Mouse (Mus musculus): ENCODE results near the gene Sccpdh. TPM values are rescaled to one million over a fixed set of nuclear protein-coding genes. Genes with fewer than 3 reads are reported as not detected.
"Not testable (repeated sequence)": the region's sequence is repeated elsewhere in the genome, so short reads cannot be mapped to it uniquely, and the experiment has no call there.

Sccpdh gene
- polyA plus RNA-seq, 1 experiment from 2014 or later: 84.4 TPM

DNA sequence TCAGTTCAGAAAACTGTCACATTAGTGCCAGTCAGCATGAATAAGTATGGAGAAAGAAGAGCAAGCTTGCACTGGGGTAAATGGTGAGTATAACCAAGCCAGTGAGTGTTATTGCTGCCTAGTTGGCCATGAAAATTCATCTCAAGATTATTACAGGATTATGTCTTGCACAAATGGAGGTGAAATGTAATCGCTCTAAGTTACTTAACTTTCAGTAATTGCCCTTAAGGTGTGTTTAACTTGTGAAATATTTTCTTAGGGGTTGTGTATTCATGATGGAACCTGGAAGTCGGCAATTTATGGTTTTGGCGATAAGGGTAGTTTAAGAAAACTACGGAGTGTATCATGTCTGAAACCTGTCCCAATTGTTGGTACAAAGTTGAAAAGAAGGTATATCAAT lies 11.3 kb downstream of the Sccpdh start:
- 94% methylated on average over 4 of the region's 4 CpGs for WGBS
- H3K27me3 ChIP-seq (ENCODE audit: insufficient read depth, poor library complexity, severe bottlenecking): no peaks in the 10 kb centered on the region
- H3K27ac ChIP-seq: no peak overlapping the region
- DNase-seq (ENCODE audit: low spot score): no peak
- H3K9me3 ChIP-seq: no peaks in the 10 kb centered on the region
- H3K36me3 ChIP-seq: peaks cover 81% of the 10 kb centered on the region
- H3K4me1 ChIP-seq: no peaks in the 10 kb centered on the region
- no peak overlapping the region for H3K4me3 ChIP-seq

DNA sequence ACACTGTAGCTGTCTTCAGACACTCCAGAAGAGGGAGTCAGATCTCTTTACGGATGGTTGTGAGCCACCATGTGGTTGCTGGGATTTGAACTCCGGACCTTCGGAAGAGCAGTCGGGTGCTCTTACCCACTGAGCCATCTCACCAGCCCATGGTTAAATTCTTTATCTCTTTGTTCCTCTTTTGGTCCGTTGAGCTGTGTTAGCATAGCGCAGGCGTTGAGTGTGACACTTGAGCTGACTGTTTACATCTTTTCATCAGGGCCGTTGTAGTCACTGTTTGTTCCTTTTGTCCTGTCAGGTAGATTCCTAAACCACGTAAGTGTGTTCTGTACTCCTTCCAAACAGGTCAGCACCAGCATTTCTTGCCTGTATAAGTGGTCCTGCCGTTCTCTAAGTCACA lies 14.7 kb downstream of the Sccpdh start:
- DNase-seq (ENCODE audit: low spot score); H3K4me3 ChIP-seq; H3K9me3 ChIP-seq; H3K27me3 ChIP-seq (ENCODE audit: insufficient read depth, poor library complexity, severe bottlenecking); H3K4me1 ChIP-seq; H3K27ac ChIP-seq: not testable (repeated sequence)
- H3K36me3 ChIP-seq: peaks cover 82% of the 10 kb centered on the region
- WGBS: 81% methylated on average over 10 of the region's 10 CpGs

DNA sequence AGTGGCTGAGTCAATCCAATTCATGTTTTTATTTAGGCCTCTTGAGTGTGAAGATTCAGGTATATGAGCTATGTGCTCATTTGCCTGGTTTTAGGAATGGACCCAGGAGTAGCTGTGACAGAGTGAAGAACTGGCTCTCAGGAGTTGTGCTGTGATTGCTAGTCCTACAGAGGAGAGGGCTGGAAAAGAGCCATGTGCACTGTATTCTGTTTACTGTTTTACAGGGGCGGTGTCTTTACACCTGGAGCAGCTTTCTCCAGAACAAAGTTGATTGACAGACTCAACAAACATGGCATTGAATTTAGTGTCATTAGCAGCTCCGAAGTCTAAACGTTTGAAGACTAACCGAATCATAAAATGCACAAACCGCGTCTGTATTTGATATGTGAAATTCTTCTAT lies 18.3 kb downstream of the Sccpdh start:
- H3K27ac ChIP-seq: no peak overlapping the region
- DNase-seq (ENCODE audit: low spot score): no peak
- peaks cover 55% of the 10 kb centered on the region for H3K36me3 ChIP-seq

DNA sequence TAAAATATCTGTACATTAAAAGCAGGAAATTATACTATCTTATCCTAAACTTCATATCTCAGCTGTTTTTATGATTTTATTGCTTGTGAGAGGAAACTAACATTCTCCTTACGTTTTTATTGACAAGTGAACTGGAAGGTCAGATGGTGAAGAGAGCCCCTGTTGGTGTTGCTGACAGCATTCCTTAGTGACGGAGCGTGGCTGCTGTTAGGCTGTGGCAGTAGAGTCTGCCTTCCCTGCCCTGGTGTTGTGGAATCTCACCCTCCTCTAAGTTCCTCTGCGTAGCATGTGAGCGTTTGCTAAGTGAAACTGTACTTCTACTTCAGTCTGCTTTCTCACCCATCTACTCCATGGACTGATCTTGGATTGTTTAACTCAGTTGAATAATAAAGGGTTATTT lies 18.8 kb downstream of the Sccpdh start:
- H3K27me3 ChIP-seq (ENCODE audit: insufficient read depth, poor library complexity, severe bottlenecking): no peaks in the 10 kb centered on the region
- peaks cover 13% of the 10 kb centered on the region; the same call in 1 of the 2 replicates for H3K4me1 ChIP-seq
- WGBS: 44% methylated on average over 5 of the region's 5 CpGs
- H3K4me3 ChIP-seq: no peak overlapping the region
- no peak overlapping the region for H3K27ac ChIP-seq
- DNase-seq (ENCODE audit: low spot score): no peak
- H3K36me3 ChIP-seq: peaks cover 52% of the 10 kb centered on the region
- no peaks in the 10 kb centered on the region for H3K9me3 ChIP-seq

More for the DNA sequence above, 18.3 kb downstream of the Sccpdh start:
- Histone ChIP-seq H3K4me3 (no peak overlapping the region), H3K27me3 (ENCODE audit: insufficient read depth, poor library complexity, severe bottlenecking) (no peaks in the 10 kb centered on the region), H3K4me1 (peaks cover 13% of the 10 kb centered on the region; the same call in 1 of the 2 replicates), H3K9me3 (no peaks in the 10 kb centered on the region)
- WGBS: 86% methylated on average over 6 of the region's 6 CpGs

DNA sequence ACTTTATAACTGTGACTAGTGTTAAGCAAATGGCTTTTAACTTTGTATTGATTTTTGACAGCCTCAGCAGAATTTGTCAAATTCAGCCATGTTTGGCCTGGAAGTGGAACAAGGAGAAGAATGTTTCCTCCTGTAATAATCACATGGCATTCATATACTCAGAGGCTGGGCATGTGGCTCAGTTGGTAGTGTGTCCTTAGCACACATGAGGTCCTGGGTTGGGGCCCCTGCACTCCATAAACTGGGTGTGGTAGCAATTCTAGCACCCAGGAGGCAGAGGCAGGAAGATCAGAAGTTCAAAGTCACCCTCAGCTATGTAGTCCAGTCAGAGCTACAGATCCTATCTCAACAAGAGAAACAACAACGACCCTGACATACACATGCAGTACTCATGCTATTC lies 19.3 kb downstream of the Sccpdh start:
- no peak overlapping the region for H3K27ac ChIP-seq

DNA sequence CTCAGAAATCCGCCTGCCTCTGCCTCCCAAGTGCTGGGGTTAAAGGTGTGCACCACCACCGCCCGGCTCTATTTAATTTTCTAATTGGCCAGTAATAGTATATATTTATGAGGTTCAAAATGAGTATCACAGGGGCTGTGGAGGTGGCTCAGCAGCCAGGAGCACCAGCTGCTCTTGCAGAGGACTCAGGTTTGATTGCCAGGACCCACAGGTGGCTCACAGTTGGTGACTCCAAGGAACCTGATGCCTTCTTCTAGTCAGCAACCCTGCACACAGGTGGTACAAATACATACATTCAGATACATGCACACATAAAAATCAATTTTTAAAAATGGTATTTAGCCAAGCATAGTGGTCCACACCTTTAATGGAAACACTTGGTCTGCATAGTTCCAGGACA lies 20.0 kb downstream of the Sccpdh start:
- WGBS: 89% methylated on average over 3 of the region's 3 CpGs

More for the DNA sequence above, 19.3 kb downstream of the Sccpdh start:
- Histone ChIP-seq H3K9me3 (no peaks in the 10 kb centered on the region), H3K36me3 (peaks cover 47% of the 10 kb centered on the region), H3K27me3 (ENCODE audit: insufficient read depth, poor library complexity, severe bottlenecking) (no peaks in the 10 kb centered on the region), H3K4me3 (no peak overlapping the region), H3K4me1 (peaks cover 13% of the 10 kb centered on the region; the same call in 1 of the 2 replicates)
- WGBS: 84% methylated on average over 1 of the region's 1 CpGs
- no peak for DNase-seq (ENCODE audit: low spot score)

DNA sequence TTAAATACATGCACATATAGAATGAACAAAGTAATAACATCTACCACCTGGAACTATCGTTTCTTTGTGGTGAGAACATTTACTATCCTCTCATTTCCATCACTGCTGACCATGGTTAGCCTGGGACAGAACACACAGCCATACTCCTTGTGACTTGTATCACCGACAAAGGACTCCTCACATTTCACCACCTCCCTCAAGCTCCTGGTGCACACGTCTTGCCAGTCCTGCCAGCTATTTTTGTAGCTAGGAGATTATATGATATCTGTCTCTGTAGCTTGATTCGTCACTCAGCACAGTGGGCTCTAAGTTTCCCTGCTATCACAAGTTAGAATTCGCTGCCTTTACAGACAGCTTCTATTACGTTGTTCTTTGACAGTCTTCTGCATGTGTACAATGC lies 20.4 kb downstream of the Sccpdh start:
- 46% methylated on average over 6 of the region's 6 CpGs for WGBS
- H3K4me1 ChIP-seq: peaks cover 13% of the 10 kb centered on the region; the same call in 1 of the 2 replicates
- H3K9me3 ChIP-seq: no peaks in the 10 kb centered on the region
- no peaks in the 10 kb centered on the region for H3K27me3 ChIP-seq (ENCODE audit: insufficient read depth, poor library complexity, severe bottlenecking)
- H3K36me3 ChIP-seq: peaks cover 40% of the 10 kb centered on the region
- DNase-seq (ENCODE audit: low spot score): no peak
- no peak overlapping the region for H3K4me3 ChIP-seq
- H3K27ac ChIP-seq: no peak overlapping the region

More for the DNA sequence above, 20.0 kb downstream of the Sccpdh start:
- H3K4me3 ChIP-seq: no peak overlapping the region
- no peaks in the 10 kb centered on the region for H3K9me3 ChIP-seq
- H3K36me3 ChIP-seq: peaks cover 43% of the 10 kb centered on the region
- peaks cover 13% of the 10 kb centered on the region; the same call in 1 of the 2 replicates for H3K4me1 ChIP-seq
- no peak overlapping the region for H3K27ac ChIP-seq
- no peak for DNase-seq (ENCODE audit: low spot score)
- H3K27me3 ChIP-seq (ENCODE audit: insufficient read depth, poor library complexity, severe bottlenecking): no peaks in the 10 kb centered on the region

DNA sequence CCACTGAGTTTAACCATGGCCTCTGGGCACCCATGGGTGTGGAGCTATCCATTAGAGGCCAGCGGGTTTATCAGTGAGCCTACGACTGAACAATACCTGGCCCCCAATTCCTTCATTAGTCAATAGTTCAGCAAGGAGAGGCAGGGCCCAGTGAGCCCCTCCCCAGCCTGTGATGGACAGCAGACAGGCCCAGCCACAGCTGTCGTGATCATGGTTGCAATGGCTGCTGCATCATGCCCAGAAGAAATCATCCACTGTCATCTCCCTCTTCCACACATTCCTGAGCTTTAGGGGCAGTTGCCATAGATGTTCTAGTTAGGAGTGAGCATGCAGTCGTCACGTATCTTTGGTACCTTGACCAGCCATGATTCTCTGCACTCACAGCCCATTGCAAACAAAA lies 20.9 kb downstream of the Sccpdh start:
- WGBS: 64% methylated on average over 5 of the region's 5 CpGs

DNA sequence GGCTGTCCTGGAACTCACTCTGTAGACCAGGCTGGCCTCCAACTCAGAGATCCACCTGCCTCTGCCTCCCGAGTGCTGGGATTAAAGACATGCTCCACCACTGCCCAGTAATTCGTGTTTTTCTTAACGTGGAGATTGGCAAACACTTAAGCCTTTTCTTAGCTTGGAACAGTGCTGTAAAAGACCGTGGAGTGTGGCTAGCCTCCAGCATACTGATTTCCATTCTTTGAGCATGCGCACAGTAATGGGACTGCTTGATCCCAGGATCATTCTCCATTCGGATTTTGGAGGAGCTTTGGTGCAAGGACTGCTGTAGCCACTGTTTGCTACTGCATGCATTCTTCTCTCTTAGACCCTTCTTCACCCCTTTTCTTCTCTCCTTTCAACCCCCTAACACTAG lies 21.5 kb downstream of the Sccpdh start:
- H3K27me3 ChIP-seq (ENCODE audit: insufficient read depth, poor library complexity, severe bottlenecking): no peaks in the 10 kb centered on the region
- no peak for DNase-seq (ENCODE audit: low spot score)
- H3K9me3 ChIP-seq: no peaks in the 10 kb centered on the region
- peaks cover 13% of the 10 kb centered on the region; the same call in 1 of the 2 replicates for H3K4me1 ChIP-seq
- H3K4me3 ChIP-seq: no peak overlapping the region
- peaks cover 31% of the 10 kb centered on the region for H3K36me3 ChIP-seq
- no peak overlapping the region for H3K27ac ChIP-seq
- 78% methylated on average over 6 of the region's 6 CpGs for WGBS

More for the DNA sequence above, 20.9 kb downstream of the Sccpdh start:
- Histone ChIP-seq H3K4me1 (peaks cover 13% of the 10 kb centered on the region; the same call in 1 of the 2 replicates), H3K27ac (peak overlapping the region; percentile 29; the same call in 1 of the 2 replicates), H3K4me3 (no peak overlapping the region), H3K27me3 (ENCODE audit: insufficient read depth, poor library complexity, severe bottlenecking) (no peaks in the 10 kb centered on the region), H3K9me3 (no peaks in the 10 kb centered on the region), H3K36me3 (peaks cover 35% of the 10 kb centered on the region)
- no peak for DNase-seq (ENCODE audit: low spot score)

DNA sequence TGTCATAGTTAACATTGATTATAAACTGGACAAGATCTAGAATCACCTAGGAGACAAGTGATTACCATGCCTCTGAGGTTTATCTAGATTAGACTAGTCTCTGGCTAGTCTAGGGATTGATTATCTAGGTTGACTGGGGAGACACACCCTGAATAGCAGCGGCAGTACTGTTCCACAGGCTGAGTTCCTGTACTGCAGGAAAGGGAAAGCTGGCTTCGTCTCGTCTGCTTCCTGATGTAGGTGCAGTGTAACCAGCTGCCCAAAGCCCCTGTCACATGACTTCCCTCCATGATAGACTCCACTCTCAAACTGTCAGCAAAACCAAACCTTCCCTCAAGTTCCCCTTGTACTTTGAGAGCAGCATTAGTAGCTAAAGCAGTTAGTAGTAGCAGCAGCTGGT lies 36.1 kb downstream of the Sccpdh start:
- Histone ChIP-seq H3K4me1 (peaks cover 10% of the 10 kb centered on the region), H3K27me3 (ENCODE audit: insufficient read depth, poor library complexity, severe bottlenecking) (no peaks in the 10 kb centered on the region), H3K36me3 (no peaks in the 10 kb centered on the region), H3K9me3 (no peaks in the 10 kb centered on the region), H3K4me3 (no peak overlapping the region), H3K27ac (no peak overlapping the region)
- WGBS: 36% methylated on average over 3 of the region's 3 CpGs
- DNase-seq (ENCODE audit: low spot score): no peak

DNA sequence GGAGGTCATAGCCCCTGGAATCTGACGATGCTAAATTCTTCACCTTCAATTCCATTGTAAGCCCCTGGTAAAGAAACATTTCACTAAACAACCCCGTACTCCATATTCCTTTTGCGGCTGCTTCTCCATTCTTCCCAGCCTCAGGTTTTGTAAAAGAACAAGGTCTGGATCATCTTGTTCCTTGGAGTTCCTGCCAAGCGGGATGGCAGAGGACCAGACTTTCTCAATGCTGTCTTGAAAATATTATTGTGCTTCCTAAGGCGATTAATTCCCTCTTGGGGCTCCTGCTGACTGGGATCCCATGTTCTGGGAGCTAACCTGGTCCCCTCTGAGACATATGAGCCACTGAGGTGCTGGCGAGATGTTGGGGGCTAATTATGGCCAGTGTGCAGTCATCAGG lies 37.1 kb downstream of the Sccpdh start:
- H3K27ac ChIP-seq: no peak overlapping the region
- H3K27me3 ChIP-seq (ENCODE audit: insufficient read depth, poor library complexity, severe bottlenecking): no peaks in the 10 kb centered on the region
- no peaks in the 10 kb centered on the region for H3K36me3 ChIP-seq
- 82% methylated on average over 6 of the region's 6 CpGs for WGBS
- DNase-seq (ENCODE audit: low spot score): no peak
- no peaks in the 10 kb centered on the region for H3K9me3 ChIP-seq
- peaks cover 10% of the 10 kb centered on the region for H3K4me1 ChIP-seq
- no peak overlapping the region for H3K4me3 ChIP-seq

DNA sequence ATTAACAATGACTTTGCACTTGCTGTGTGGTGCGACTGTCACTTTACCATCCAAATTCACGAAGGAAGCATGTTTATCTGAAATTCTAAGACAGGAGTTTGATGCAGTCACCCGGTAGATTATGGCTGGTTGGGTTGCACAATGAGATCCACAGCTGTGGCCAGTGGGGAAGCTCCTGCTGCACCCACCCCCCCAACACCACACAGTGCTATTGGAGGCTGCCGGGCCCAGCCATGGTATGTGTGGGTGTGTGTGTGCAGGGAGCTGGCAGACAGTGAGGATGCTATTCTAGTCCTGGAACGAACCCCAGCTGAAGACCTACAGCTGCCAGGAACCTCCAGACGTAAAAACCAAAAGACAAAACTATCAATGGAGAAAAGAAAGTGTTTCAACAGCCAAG lies 41.4 kb downstream of the Sccpdh start:
- Histone ChIP-seq H3K4me3 (no peak overlapping the region), H3K9me3 (no peaks in the 10 kb centered on the region), H3K36me3 (no peaks in the 10 kb centered on the region), H3K4me1 (no peaks in the 10 kb centered on the region), H3K27me3 (ENCODE audit: insufficient read depth, poor library complexity, severe bottlenecking) (no peaks in the 10 kb centered on the region), H3K27ac (no peak overlapping the region)
- no peak for DNase-seq (ENCODE audit: low spot score)
- 72% methylated on average over 6 of the region's 6 CpGs for WGBS

DNA sequence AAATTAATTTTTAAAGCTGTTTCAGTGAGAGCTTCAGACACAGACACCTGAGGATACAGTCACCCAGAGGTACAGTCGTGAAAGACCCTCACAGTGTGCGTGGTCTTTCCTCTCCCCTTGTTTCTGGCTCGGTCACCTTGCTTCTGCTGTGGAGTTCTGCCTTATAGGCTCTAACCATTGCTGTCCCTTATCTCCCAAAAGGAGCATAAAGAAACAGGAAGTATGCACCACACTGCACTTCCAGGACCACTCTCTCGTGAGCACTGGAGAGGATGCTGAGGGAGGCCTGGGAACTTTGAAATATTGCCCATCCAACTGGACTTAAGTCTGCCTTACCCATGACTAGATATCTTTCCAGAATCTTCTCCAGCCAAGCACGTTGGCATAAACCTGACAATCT lies 42.7 kb downstream of the Sccpdh start:
- DNase-seq (ENCODE audit: low spot score): no peak
- Histone ChIP-seq H3K4me1 (no peaks in the 10 kb centered on the region), H3K9me3 (no peaks in the 10 kb centered on the region), H3K27ac (no peak overlapping the region), H3K27me3 (ENCODE audit: insufficient read depth, poor library complexity, severe bottlenecking) (no peaks in the 10 kb centered on the region), H3K36me3 (no peaks in the 10 kb centered on the region), H3K4me3 (no peak overlapping the region)
- WGBS: 77% methylated on average over 5 of the region's 5 CpGs

DNA sequence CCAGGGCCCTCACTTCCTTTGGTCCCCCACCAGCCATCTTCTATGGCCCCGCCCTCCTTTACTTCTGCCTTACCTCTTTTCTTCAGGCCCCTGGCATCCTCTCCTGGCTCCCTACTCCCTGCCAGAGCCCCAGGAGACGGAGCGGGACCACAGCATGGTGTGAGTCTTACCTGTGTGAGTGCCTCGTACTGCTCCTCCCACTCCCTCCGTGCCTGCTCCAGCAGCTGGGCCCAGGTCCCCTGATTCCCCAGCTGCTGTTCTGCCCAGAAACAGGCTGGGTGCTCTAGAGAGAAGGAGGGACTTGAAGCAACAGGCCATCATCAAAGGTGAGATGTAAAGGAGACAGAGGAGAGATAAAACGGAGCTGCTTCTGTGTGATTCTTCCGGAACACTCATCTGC lies 44.6 kb downstream of the Sccpdh start:
- Histone ChIP-seq H3K36me3 (no peaks in the 10 kb centered on the region), H3K4me3 (no peak overlapping the region), H3K27ac (0 out of 2 replicates have a peak overlapping the region, but pooled peaks have one; percentile 6), H3K27me3 (ENCODE audit: insufficient read depth, poor library complexity, severe bottlenecking) (no peaks in the 10 kb centered on the region), H3K4me1 (no peaks in the 10 kb centered on the region), H3K9me3 (no peaks in the 10 kb centered on the region)
- no peak for DNase-seq (ENCODE audit: low spot score)
- WGBS: 72% methylated on average over 7 of the region's 7 CpGs
